Mouse (Mus musculus) activated CD4-positive, CD25-positive, alpha-beta regulatory T cell, adult 9 weeks (primary cell): ENCODE data around the gene Armcx6. TPM values are rescaled to one million over a fixed set of nuclear protein-coding genes. Genes with fewer than 3 reads are reported as not detected.

ENCODE experiments used
- polyA plus RNA-seq: library from polyadenylated mRNA; unstranded; fragments of 100-300 nt; shearing (Covaris generic); gene quantifications from one replicate; pipeline ENCODE4 v1.2.1, GENCODE M21; 2017

Gene Armcx6
- polyA plus RNA-seq: 2.6 TPM

GRCm38 (mm10) chrX:134750764-134751592 lies at the start of gene Armcx6:
TSS of gene Armcx6 (minus strand) at chrX:134751417.

GRCm38 (mm10) chrX:134756434-134757292 lies 5.4 kb upstream of the Armcx6 start, which contains the start of gene Armcx3:
TSS of gene Armcx3 (plus strand) at chrX:134756595.

DNA sequence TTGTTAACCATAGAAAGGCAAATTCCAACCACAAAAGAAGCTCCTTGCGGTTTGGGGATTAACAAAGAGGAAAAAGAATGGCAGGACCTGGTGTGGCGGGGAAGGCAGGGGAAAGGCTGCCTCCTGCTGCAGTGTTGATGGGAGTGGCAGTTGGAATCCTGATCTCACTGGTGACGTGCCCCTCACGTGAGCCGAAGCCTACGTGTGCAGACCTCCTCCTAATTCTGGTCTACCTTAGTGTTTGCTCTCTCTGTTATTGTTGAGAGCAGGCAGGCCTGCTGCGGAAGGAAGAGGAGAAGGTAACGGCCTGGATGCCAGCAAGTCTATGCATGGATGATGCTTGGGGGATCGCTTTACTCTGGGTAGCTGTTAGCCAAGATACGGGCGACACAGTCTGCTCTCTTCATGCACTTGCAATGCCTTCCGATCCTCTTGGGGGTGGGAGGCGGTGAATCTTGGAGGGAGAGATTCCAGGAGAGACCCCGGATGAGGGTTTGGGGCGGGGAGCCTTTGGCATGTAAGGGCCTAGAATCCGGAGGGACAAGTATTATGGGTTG lies 33.4 kb downstream of the Armcx6 start, which contains the start of gene Armcx1:
TSS of gene Armcx1 (plus strand) at position 212 of the 557 bp plus-strand sequence.

Other genes starting within 250 kb of the Armcx6 start
- gene Timm8a1, start 209.6 kb downstream of the Armcx6 start, polyA plus RNA-seq: 41.4 TPM
- 1.1 TPM for gene Btk, start 167.8 kb downstream of the Armcx6 start, polyA plus RNA-seq
- gene Rpl36a, start 165.8 kb downstream of the Armcx6 start, polyA plus RNA-seq: 358 TPM
- gene Gla, start 150.3 kb downstream of the Armcx6 start, polyA plus RNA-seq: 6.0 TPM
- 129 TPM for gene Hnrnph2, start 150.2 kb downstream of the Armcx6 start, polyA plus RNA-seq
- 0.73 TPM for gene Armcx4, start 64.9 kb downstream of the Armcx6 start, polyA plus RNA-seq
- 2.9 TPM for gene Armcx1, start 33.5 kb downstream of the Armcx6 start, polyA plus RNA-seq
- gene Armcx3, start 5.2 kb upstream of the Armcx6 start, polyA plus RNA-seq: 20.6 TPM
- 13.9 TPM for gene Armcx2, start 57.8 kb upstream of the Armcx6 start, polyA plus RNA-seq
- gene Nxf2, start 213.3 kb upstream of the Armcx6 start, polyA plus RNA-seq: 0.27 TPM